Mouse (Mus musculus): ENCODE measurements at regions not wholly inside any gene's neighbourhood (a gene's known extent, or its start where the extent isn't known, plus 50 kb on each side); places are given as distances from the start of the nearest gene placed in this dataset.
"Not testable (repeated sequence)": the region's sequence is repeated elsewhere in the genome, so short reads cannot be mapped to it uniquely, and the experiment has no call there.

DNA sequence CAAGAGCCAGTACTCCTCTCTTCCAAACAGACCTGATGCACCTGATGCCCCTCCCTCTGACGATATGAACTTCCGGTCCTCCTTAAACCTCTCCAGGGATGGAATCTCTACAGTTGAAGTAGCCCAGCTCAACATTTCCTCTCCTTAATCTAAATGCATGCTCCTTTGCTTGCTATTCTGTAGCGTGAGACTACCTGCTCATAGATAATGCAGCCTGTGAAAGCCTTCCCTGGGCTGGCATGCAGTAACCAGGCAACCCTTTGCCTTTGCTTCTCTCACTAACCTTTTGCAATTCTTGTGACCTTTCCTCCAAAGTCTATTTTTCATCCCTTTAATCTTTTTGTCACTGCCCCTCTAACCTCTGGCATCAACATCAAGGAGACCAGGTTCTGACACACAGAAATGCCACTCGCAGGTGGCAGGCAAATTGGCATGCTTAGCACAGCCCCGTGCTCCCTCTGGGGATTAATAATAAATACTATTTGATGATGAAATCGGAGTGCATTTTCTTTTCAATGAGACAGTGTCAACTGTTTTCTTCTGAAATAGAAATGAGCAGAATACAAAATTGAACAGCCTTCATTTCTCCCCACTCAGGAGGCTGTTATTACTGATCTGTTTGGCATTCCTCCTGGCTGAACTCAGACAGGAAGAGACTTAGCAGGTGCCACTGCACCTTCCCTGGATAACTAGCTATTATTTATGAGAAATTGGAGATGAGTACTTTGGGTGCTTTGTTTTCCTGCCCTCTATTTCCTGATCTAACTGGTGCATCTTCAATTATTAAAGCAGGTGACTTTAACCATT lies 249.8 kb upstream of the Pbx1 start:
- no peak for DNase-seq (ENCODE audit: low spot score in 2 of 2)

DNA sequence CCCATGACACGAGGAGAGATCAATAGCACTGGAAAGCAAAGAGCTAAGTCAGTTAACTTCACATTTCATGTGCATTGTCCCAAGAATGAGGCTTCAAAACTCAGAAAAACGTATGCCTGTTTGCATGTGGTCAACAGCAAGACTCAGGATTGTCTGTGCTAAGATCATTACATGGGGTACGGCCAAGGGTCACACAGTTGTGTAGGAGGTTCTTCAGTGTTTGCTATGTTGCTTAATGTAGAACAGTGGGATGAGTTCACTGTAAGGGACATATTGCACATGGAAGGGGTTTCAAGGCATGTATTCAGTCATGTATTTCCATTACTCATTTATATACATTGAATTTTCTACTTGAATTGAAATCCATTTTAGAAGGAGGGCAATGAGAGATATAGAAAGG lies 248.6 kb upstream of the Pbx1 start:
- DNase-seq (ENCODE audit: low spot score in 2 of 2) = no peak

DNA sequence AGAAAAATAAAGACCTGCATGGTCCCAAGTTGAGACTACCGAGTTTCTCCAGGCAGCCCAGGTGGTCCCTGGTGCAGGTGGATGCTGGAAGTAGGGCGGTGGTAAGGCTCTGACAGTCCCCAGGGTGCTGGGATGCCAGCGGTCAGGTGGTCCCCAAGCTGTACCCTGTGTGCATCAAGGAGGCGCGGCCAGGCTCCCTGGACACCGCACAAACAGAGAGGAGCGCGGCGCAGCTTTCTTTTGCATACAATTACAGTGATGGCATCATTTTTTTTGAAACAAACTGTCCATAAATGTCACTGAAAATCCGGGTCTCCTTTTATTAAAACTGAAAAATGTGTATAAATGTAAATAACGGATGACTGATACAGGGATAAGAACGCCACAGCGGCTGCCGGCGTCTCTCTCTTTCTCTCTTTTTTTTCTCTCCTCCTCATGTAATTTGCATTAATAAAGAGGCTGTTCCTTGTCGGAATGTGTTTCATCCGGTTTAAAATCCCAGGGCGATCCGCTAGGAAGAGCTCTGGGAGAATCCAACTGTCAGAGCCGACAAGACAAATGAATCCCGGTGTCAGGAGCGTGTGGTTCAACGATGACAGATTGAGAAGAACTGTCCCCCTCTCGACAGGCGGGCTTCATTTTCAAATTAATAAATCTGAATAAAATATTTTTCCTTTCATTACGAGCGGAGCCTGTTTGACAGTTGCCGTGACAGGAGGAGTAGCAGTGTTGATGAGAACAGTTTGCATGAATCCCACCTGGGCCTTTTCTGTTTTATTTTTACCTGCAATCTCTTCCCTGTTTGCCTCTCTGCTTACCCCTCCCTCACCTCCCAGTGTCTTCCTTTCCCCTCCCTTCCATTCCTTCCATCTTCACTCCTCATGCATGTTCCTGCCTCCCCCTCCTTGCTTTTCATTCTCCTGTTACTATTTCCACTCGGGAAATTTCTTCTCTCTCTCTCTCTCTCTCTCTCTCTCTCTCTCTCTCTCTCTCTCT lies 244.6 kb upstream of the Pbx1 start:
- no peak for DNase-seq (ENCODE audit: low spot score in 2 of 2)

GRCm38 (mm10) chr1:168675741-168676140 lies 243.7 kb upstream of the Pbx1 start:
- DNase-seq (ENCODE audit: low spot score in 2 of 2) = no peak

- no peak for DNase-seq (ENCODE audit: low spot score in 2 of 2)
Measured at GRCm38 (mm10) chr1:168662755-168663284, 230.8 kb upstream of the Pbx1 start.

- DNase-seq (ENCODE audit: low spot score in 2 of 2) = no peak
Measured at GRCm38 (mm10) chr1:168660956-168661355, 228.9 kb upstream of the Pbx1 start.

GRCm38 (mm10) chr1:168659578-168659977 lies 227.5 kb upstream of the Pbx1 start:
- DNase-seq (ENCODE audit: low spot score in 2 of 2) = no peak

GRCm38 (mm10) chr1:168632837-168633236 lies 200.8 kb upstream of the Pbx1 start:
- DNase-seq (ENCODE audit: low spot score in 2 of 2) = no peak

DNA sequence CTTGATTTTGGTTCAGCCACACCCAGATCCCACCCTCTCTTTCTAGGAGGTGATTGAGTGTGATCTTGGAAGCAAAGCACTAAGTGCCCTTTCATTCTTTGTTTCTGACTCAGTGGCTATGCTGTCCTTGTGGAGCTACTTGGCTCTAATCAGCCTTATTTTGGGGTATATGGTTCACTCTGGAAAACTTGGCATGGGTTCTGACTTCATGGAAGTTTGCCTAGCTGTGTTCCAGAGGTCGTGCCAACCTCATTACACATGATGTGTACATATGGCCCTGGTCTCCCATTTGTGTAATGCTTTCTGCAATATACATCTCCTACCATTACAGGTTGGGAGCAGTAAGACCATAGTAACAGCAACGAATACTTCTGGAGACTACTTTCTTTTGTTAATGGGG lies 199.9 kb upstream of the Pbx1 start:
- DNase-seq (ENCODE audit: low spot score in 2 of 2) = no peak

DNA sequence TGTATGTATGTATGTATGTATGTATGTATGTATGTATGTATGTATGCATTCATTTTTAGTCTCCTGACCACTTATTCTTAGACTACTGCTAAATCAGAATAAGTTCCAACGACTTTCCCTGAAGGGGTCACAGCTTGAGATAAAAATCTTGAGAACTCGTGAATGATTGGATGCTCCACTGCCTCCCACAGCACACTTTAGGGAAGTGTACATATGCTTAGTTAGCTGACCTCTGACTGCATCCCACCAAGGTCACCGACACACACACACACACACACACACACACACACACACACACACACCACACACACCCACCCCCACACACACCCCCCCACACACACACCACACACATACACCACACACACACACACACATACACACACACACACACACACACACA lies 169.9 kb upstream of the Pbx1 start:
- not testable (repeated sequence) for DNase-seq (ENCODE audit: low spot score in 2 of 2)

- DNase-seq (ENCODE audit: low spot score in 2 of 2) = no peak
Measured at GRCm38 (mm10) chr1:168600461-168601160, 168.5 kb upstream of the Pbx1 start.

GRCm38 (mm10) chr1:168598191-168598667 lies 166.2 kb upstream of the Pbx1 start:
- no peak for DNase-seq (ENCODE audit: low spot score in 2 of 2)

- no peak for DNase-seq (ENCODE audit: low spot score in 2 of 2)
Measured at GRCm38 (mm10) chr1:168597495-168597894, 165.4 kb upstream of the Pbx1 start.

DNA sequence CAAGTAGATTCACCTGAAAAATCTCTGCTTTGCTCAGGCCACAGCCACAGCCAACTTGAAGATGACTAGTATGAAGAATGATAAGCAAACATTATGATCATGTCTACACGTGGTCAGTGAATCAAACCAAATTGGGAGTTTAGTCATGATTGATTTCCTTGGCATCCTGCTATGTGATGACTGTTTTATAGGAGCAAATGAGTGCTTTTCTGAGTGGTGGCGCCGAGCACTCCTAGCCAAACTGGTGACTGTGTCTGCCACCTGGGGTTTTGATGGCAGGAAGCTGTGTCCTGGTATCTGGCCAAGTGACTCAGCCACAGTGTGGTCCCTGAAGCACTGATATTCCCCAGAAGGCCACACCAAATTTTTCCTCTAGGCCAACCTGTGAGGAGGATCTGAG lies 152.1 kb upstream of the Pbx1 start:
- DNase-seq (ENCODE audit: low spot score in 2 of 2) = no peak

DNA sequence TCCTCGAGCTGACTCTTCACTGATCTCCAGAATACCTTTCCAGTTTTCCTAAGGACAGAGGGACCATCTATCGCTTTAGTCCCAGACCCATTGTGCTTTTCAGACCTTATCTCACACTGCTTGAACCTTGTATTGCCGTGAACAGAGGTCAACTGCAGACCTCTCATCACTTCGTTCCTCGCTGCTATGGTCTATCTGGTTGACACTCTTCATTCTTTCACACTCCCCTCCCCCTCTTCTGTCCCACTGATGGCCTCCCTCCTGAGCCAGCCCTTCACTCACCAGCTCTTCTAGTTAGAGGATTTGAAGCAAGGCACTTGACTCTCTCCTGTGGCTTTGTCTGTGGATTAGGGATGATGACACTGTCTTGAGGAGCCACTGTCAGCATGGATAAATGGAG lies 150.4 kb upstream of the Pbx1 start:
- no peak for DNase-seq (ENCODE audit: low spot score in 2 of 2)

GRCm38 (mm10) chr1:168569930-168570515 lies 138.0 kb upstream of the Pbx1 start:
- DNase-seq (ENCODE audit: low spot score in 2 of 2) = no peak

GRCm38 (mm10) chr1:168552394-168552793 lies 120.3 kb upstream of the Pbx1 start:
- no peak for DNase-seq (ENCODE audit: low spot score in 2 of 2)

DNA sequence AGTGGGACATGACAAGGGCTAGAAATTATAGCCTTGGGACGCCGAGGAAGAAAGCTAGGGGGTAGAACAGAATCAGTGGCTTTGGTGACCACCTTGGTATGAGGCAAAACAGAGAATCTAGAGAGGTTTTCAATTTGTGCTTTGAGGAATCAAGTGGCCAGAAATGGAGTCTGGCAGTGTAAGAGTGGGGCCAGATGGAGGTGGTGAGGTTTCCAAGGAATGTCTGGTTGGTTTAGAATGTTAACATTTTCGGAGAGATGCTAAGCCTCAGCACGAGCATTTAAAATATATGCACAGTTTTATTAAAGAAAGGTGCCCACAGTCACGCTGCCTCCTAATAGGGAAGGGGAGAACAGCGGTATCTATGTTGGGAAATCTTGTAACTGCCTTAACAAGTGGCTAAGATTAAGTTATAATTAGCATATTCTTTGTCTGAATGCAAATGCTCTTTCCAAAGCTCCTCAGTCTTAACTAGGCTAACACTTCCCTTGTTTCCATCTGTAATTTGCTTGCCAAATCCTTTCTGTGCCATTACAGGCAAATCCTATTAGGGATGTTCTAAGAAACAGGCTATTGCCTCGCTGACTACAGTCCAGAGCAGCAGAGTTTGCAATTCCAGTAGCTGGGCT lies 117.9 kb upstream of the Pbx1 start:
- no peak for DNase-seq (ENCODE audit: low spot score in 2 of 2)

- DNase-seq (ENCODE audit: low spot score in 2 of 2) = no peak
Measured at GRCm38 (mm10) chr1:168546156-168546555, 114.1 kb upstream of the Pbx1 start.

DNA sequence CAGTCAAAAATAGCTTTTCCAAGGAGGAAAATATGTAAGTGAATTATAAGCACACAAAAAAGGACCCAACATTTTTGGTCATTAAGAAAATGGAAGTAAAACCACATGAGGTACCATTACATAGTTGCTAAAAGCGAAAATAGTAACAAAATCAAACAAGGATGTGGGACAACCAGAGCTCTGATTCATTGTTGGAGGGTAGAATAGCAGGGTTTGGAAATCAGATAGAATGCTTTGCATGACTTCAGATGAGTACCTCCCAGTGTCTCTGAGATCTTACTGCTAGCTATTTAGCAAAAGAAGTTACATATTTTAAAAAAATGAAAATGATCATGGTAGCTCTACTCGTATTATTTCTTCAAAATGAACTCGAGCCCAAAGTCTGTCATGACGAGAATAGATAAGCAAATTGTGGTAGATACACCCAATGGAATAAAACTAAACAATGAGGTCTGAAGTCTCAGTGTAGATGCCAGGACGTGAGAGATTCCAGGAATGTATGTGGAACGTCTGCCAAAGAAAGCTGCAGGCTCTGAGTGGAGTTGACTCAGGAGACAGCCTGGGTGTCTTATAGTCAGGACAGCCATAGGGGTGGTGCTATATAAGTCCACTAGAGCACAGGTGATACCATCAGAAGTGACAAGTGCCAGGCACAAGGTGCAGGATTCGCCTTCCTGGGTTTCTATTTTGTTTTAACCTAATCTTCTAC lies 113.2 kb upstream of the Pbx1 start:
- no peak for DNase-seq (ENCODE audit: low spot score in 2 of 2)

Measured in urinary bladder, postnatal 4 days (tissue).